Mouse (Mus musculus) bone marrow macrophage, adult 2 months (primary cell): Measurements from ENCODE around the gene Nip7.

Experiments used
- CTCF ChIP-seq: IDR thresholded peaks from 2 replicates; pipeline ENCODE4 v1.5.1; 2012; ENCODE audit warnings: low read depth, mild to moderate bottlenecking, low read length, moderate library complexity
- POLR2A ChIP-seq: IDR thresholded peaks from 2 replicates; pipeline ENCODE4 v1.6.1; 2012; ENCODE audit warnings: mild to moderate bottlenecking, low read depth, low read length, borderline replicate concordance

GRCm38 (mm10) chr8:107088526-107089063 is 31.9 kb downstream of the Nip7 start:
- TF ChIP-seq CTCF (no peak), POLR2A (no peak)
